Mouse (Mus musculus) forebrain, embryonic 10.5 days (tissue): ENCODE results near the gene Chfr. TPM values are rescaled to one million over a fixed set of nuclear protein-coding genes. Genes with fewer than 3 reads are reported as not detected.

ENCODE experiments used
- DNase-seq: peaks from one replicate; pipeline ENCODE4 v3.0.0-alpha.2; 2017; ENCODE audit warnings: low spot score; ENCODE audit errors: extremely low spot score
- H3K27ac ChIP-seq: fragments of 300-500 bp; sonication (generic); 2 replicates; pipeline ENCODE4 v1.5.1; 2016; ENCODE audit warnings: mild to moderate bottlenecking
- H3K27me3 ChIP-seq: fragments of 300-500 bp; sonication (generic); 2 replicates; pipeline ENCODE4 v1.6.1; 2016; ENCODE audit warnings: mild to moderate bottlenecking; ENCODE audit not compliant: poor library complexity, severe bottlenecking
- H3K36me3 ChIP-seq: fragments of 300-500 bp; sonication (generic); replicated peaks from 2 replicates; pipeline ENCODE4 v1.6.1; 2016; ENCODE audit warnings: mild to moderate bottlenecking, moderate library complexity
- H3K4me1 ChIP-seq: fragments of 300-500 bp; sonication (generic); 2 replicates; pipeline ENCODE4 v1.6.1; 2016
- H3K4me3 ChIP-seq: fragments of 300-500 bp; sonication (generic); 2 replicates; pipeline ENCODE4 v1.5.1; 2016; ENCODE audit warnings: mild to moderate bottlenecking, moderate library complexity
- H3K9me3 ChIP-seq: fragments of 300-500 bp; sonication (generic); 2 replicates; pipeline ENCODE4 v1.6.1; 2016; ENCODE audit warnings: mild to moderate bottlenecking, moderate library complexity
- WGBS: fragments of 180-500 bp; shearing (Covaris S2); methylation state at CpG from one replicate; pipeline ENCODE4 v1.1.7; 2016; 5-methylcytosine and 5-hydroxymethylcytosine counted together
- polyA plus RNA-seq: library from polyadenylated mRNA; unstranded; fragments of >200 nt; fragmentation: Nextera tagmentation; extraction: Ambion mirVana; gene quantifications from 2 replicates; pipeline ENCODE4 v1.2.1, GENCODE M21; 2016

Gene Chfr
- polyA plus RNA-seq, 1 experiment from 2014 or later, result 44.7 TPM

DNA sequence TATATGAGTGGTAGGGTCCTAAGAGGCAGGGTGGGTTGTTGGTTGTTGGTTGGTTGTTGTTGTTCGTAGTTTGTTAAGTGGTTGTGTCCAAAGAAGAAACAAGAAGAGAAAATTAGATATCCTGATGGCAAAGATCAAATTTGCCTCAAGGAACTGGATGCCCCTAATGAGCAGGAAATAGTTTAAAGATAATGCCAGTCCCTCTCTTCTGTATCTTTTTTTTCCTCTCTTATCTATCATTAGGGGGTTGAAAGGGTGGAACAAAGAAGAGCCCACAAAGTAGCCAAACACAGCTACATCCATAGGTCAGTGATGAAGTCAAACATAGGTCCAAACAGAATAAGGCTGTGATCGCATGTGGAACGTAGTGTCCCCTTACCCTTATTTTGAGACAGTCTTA, 3.7 kb downstream of the Chfr start:
- no peaks in the 10 kb centered on the region for H3K27me3 ChIP-seq
- H3K36me3 ChIP-seq, result peaks cover 46% of the 10 kb centered on the region

DNA sequence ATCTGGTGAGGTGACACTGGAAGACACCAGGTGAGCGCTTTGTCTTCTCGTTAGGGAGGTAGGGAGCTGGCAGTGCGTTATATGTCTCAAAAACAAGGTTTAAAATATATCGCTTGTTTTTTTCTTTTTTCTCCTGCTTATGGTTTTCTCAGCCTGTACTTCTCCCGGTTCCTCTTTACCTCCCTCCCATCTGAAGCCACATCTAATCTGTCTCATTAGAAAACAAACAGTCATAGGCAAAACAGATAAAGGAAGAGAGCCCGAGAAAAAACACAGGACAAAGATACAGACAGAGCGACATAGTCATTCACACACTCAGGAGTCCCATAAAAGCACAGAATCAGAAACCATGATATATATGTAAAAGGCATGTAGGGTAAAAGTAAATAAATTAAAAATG, 4.8 kb downstream of the Chfr start:
- no peaks in the 10 kb centered on the region for H3K27me3 ChIP-seq
- peaks cover 11% of the 10 kb centered on the region for H3K4me1 ChIP-seq
- WGBS, result 94% methylated on average over 7 of the region's 7 CpGs
- no peaks in the 10 kb centered on the region for H3K9me3 ChIP-seq
- DNase-seq, result no peak
- H3K27ac ChIP-seq, result no peak overlapping the region
- H3K36me3 ChIP-seq, result peaks cover 57% of the 10 kb centered on the region
- no peak overlapping the region for H3K4me3 ChIP-seq

More for the DNA sequence above, 3.7 kb downstream of the Chfr start:
- no peak overlapping the region for H3K4me3 ChIP-seq
- WGBS, result 92% methylated on average over 3 of the region's 3 CpGs
- no peaks in the 10 kb centered on the region for H3K9me3 ChIP-seq
- DNase-seq, result no peak
- no peak overlapping the region for H3K27ac ChIP-seq
- peaks cover 14% of the 10 kb centered on the region for H3K4me1 ChIP-seq

- Histone ChIP-seq H3K4me3 (no peak overlapping the region), H3K27ac (no peak overlapping the region), H3K4me1 (no peaks in the 10 kb centered on the region), H3K27me3 (no peaks in the 10 kb centered on the region), H3K9me3 (no peaks in the 10 kb centered on the region), H3K36me3 (peaks cover 75% of the 10 kb centered on the region)
- no peak for DNase-seq
- WGBS, result 90% methylated on average over 2 of the region's 2 CpGs
Measured at GRCm38 (mm10) chr5:110142309-110142708, 6.7 kb downstream of the Chfr start.

DNA sequence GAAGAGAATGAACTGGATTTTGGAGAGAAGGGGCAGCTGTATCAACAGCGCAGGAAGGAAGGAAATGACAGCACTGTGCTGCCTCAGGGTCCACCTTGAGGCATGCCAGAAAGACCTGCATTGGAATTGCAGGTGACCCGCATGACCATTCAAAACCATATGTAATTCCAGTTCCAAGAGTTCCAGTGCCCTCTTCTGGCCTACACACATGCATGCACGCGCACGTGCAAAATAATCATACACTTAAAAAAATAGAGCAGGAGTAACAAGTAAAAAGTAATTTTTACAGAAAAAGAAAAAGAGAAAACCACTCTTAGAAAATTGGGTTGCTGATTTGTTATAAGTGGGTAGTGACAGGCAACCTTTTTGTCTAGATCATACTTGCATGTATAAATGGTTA, 7.4 kb downstream of the Chfr start:
- no peak overlapping the region for H3K27ac ChIP-seq
- no peaks in the 10 kb centered on the region for H3K4me1 ChIP-seq
- no peaks in the 10 kb centered on the region for H3K9me3 ChIP-seq
- H3K36me3 ChIP-seq, result peaks cover 79% of the 10 kb centered on the region
- WGBS, result 90% methylated on average over 5 of the region's 5 CpGs
- no peak overlapping the region for H3K4me3 ChIP-seq
- DNase-seq, result no peak
- no peaks in the 10 kb centered on the region for H3K27me3 ChIP-seq

DNA sequence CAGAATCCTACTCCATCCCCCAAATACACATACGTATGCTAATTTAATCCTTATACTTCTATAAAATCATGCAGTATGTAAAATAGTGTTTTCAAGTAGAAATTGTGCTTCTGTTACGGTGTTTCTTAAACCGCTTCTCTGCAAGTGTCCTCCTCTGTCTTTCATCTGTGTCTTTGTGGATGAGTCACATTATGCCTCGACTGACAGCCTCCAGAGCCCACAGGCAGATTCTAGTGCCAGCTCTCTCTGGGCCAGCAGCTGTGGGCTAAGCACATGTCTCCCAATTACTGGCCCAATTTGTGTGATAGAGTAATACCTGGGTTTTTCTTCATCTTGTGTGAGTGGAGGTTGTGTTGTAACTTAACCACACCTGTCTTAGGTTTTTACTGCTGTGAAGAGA, 33.7 kb downstream of the Chfr start:
- Histone ChIP-seq H3K27ac (no peak overlapping the region), H3K9me3 (no peaks in the 10 kb centered on the region), H3K4me1 (no peaks in the 10 kb centered on the region), H3K36me3 (peaks cover 62% of the 10 kb centered on the region), H3K27me3 (no peaks in the 10 kb centered on the region), H3K4me3 (no peak overlapping the region)
- 97% methylated on average over 4 of the region's 4 CpGs for WGBS
- no peak for DNase-seq

DNA sequence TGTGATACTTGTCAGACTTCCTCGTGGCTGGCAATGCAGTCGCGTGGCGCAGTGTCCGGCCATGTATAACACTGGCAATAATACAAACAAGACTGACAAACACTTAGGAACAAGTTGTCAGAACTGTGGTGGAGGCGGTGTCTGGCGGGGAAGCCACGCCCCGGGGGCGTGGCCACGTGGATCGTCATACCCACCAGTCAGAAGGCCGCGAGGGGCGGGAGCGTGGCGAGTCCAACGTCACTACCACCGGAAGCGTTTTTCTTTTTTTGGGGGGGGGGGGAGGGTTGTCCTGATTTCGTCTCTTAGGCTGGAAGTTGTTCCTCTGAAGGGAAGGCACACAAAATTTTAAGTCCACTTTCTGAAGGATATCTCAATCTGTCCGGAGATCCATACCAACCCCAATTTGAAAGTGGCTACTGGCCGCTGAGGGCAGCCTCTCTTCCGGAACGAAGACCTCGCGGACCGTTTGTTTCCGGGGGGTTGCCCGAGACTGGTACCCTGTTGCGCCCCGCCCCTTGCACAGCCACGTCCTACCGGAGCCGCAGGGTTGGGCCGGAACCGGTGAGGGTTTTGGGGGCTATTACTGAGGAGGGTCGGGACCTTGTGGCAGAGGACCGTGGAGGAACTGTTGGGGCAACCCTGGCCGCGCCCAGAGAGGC, 40.8 kb downstream of the Chfr start, which contains the start of gene Golga3:
TSS of gene Golga3 (plus strand) at position 340 of the 659 bp plus-strand sequence.
- WGBS, result under 1% methylated on average over 41 of the region's 41 CpGs
- peaks cover 15% of the 10 kb centered on the region for H3K4me1 ChIP-seq
- peak within 1 kb of the TSS; percentile 90 for H3K27ac ChIP-seq
- H3K9me3 ChIP-seq, result no peaks in the 10 kb centered on the region
- H3K36me3 ChIP-seq, result peaks cover 6% of the 10 kb centered on the region
- peak; percentile 89 for DNase-seq
- H3K27me3 ChIP-seq, result no peaks in the 10 kb centered on the region
- peak within 1 kb of the TSS; percentile 85 for H3K4me3 ChIP-seq

DNA sequence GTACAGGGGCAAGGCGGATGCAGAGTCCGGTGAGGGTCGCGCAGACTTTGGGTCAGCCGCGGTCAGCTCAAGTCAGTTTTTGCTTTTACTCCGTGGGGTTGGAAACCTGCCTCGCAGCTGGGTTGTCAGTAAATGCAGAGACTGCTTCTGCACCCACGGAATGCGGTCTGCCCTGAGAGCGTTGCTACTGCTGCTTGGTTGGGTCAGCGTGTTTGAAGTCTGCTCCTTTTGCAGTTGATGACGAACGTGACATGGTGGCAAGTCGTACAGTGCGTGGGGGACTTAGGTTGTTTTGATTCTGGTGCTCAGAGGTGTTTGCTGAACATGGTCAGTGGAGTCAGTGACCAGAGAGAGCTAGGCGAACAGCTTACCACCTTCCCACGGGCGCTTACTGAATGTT, 41.4 kb downstream of the Chfr start:
- Histone ChIP-seq H3K27ac (peak overlapping the region; percentile 90), H3K9me3 (no peaks in the 10 kb centered on the region), H3K4me1 (peaks cover 15% of the 10 kb centered on the region), H3K27me3 (no peaks in the 10 kb centered on the region), H3K4me3 (peak overlapping the region; percentile 85), H3K36me3 (peaks cover 8% of the 10 kb centered on the region)
- WGBS, result 6% methylated on average over 19 of the region's 19 CpGs
- DNase-seq, result peak; percentile 16

GRCm38 (mm10) chr5:110178628-110179027, 43.0 kb downstream of the Chfr start:
- DNase-seq, result no peak
- Histone ChIP-seq H3K27me3 (no peaks in the 10 kb centered on the region), H3K4me3 (no peak overlapping the region), H3K36me3 (peaks cover 19% of the 10 kb centered on the region), H3K4me1 (peaks cover 15% of the 10 kb centered on the region), H3K9me3 (no peaks in the 10 kb centered on the region), H3K27ac (no peak overlapping the region)
- WGBS, result 93% methylated on average over 2 of the region's 2 CpGs

DNA sequence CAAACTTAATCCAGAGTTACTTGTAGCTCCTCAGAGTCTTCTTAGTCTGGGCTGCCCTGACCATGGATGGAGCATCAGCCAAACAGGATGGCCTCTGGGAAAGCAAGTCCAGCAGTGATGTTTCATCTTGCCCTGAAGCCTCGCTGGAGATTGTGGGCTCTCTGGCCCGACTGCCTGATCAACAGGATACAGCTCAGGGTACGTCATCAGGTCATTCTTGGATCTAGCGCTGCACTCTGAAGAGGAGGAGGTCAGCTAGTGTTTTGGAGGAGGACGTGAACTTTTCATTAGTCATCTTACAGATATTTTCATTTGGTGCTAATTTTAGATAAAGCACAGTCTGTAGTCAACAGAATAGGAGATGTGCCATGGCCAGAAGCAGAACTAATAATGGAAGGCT, 46.1 kb downstream of the Chfr start:
- WGBS, result 90% methylated on average over 5 of the region's 5 CpGs
- no peak overlapping the region for H3K27ac ChIP-seq
- H3K9me3 ChIP-seq, result no peaks in the 10 kb centered on the region
- no peaks in the 10 kb centered on the region for H3K27me3 ChIP-seq
- peaks cover 50% of the 10 kb centered on the region for H3K36me3 ChIP-seq
- H3K4me1 ChIP-seq, result peaks cover 11% of the 10 kb centered on the region
- no peak overlapping the region for H3K4me3 ChIP-seq
- DNase-seq, result no peak

DNA sequence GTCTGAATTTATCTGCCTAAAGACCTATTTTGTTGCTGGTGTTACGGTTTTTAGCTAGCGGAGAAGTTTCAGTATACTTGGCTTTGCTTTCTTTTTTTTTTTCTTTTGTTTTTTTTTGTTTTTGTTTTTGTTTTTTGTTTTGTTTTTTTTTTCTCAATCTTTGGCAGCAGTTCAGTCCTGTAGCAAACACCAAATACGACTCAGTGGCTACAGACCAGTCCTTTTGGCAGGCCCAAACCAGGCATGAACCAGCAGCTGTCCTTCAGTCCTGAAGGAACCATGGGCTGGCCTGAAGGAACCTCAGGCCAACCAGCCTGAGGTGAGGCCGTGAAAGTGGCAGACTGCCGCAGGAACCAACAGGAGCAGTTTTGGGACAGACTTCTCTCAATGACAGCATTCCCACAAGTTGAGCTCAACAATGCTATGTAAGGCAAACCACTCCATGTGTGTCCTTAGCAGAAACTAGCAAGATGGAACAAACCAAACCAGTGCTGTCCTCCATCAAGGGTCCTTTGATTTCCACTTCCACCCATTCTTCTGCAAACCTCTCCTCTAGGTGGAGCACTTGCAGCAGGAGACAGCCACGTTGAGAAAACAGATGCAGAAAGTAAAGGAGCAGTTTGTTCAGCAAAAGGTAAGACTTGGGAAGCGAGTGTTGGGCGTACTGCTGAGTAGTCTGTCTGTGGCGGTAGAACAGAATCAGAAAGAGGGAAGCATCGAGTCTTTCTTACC, 67.7 kb downstream of the Chfr start:
- H3K36me3 ChIP-seq, result peaks cover 87% of the 10 kb centered on the region
- 88% methylated on average over 10 of the region's 10 CpGs for WGBS
- H3K27ac ChIP-seq, result no peak overlapping the region
- H3K9me3 ChIP-seq, result no peaks in the 10 kb centered on the region; the same call in 1 of the 2 replicates
- no peaks in the 10 kb centered on the region for H3K27me3 ChIP-seq
- no peak for DNase-seq
- H3K4me1 ChIP-seq, result no peaks in the 10 kb centered on the region
- no peak overlapping the region for H3K4me3 ChIP-seq

DNA sequence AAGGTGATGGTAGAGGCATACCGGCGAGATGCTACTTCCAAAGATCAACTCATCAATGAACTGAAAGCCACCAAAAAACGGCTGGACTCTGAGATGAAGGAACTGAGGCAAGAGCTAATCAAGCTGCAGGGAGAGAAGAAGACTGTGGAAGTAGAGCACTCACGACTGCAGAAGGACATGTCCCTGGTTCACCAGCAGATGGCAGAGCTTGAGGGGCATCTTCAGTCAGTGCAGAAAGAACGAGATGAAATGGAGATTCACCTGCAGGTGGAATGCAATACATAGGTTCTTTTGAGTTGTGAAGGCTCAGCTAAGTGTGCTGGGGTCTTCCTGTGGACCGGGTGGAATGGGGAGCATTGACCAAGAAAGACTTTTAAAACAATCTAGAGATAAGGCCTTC, 69.1 kb downstream of the Chfr start:
- DNase-seq, result no peak
- Histone ChIP-seq H3K9me3 (no peaks in the 10 kb centered on the region), H3K36me3 (peaks cover 97% of the 10 kb centered on the region), H3K4me1 (no peaks in the 10 kb centered on the region), H3K4me3 (no peak overlapping the region), H3K27me3 (no peaks in the 10 kb centered on the region), H3K27ac (no peak overlapping the region)
- WGBS, result 83% methylated on average over 6 of the region's 6 CpGs

- Histone ChIP-seq H3K4me3 (no peak overlapping the region), H3K36me3 (peaks cover 96% of the 10 kb centered on the region), H3K27ac (no peak overlapping the region), H3K27me3 (no peaks in the 10 kb centered on the region), H3K4me1 (no peaks in the 10 kb centered on the region), H3K9me3 (no peaks in the 10 kb centered on the region)
- no peak for DNase-seq
- 93% methylated on average over 2 of the region's 2 CpGs for WGBS
Measured at GRCm38 (mm10) chr5:110211312-110211711, 75.7 kb downstream of the Chfr start.

DNA sequence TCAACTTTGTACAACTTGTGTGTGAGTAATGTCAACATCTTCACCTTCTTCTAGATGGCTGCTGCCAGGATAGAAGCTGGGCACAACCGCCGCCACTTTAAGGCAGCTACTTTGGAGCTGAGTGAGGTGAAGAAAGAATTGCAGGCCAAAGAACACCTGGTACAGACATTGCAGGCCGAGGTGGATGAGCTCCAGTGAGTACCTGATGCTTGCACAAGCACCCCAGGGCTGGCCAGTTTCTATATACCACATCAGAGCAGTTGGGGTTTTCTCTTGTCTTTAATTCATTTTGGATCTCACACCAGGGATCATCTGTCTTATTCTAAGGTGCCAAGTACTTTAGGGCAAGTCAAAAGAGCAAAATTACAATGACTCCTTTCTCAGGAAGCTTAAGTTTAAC, 81.1 kb downstream of the Chfr start:
- Histone ChIP-seq H3K36me3 (peaks cover 96% of the 10 kb centered on the region), H3K27ac (no peak overlapping the region), H3K4me1 (no peaks in the 10 kb centered on the region), H3K9me3 (no peaks in the 10 kb centered on the region), H3K27me3 (no peaks in the 10 kb centered on the region), H3K4me3 (no peak overlapping the region)
- DNase-seq, result no peak
- 93% methylated on average over 3 of the region's 3 CpGs for WGBS
